Mouse (Mus musculus) WW6 (cell line): ENCODE data around the gene Dnaaf1.

Experiments used
- DNase-seq: peaks from one replicate; pipeline ENCODE4 v3.0.0-alpha.2; 2013; ENCODE audit warnings: low read depth, low spot score

Gene Dnaaf1

DNA sequence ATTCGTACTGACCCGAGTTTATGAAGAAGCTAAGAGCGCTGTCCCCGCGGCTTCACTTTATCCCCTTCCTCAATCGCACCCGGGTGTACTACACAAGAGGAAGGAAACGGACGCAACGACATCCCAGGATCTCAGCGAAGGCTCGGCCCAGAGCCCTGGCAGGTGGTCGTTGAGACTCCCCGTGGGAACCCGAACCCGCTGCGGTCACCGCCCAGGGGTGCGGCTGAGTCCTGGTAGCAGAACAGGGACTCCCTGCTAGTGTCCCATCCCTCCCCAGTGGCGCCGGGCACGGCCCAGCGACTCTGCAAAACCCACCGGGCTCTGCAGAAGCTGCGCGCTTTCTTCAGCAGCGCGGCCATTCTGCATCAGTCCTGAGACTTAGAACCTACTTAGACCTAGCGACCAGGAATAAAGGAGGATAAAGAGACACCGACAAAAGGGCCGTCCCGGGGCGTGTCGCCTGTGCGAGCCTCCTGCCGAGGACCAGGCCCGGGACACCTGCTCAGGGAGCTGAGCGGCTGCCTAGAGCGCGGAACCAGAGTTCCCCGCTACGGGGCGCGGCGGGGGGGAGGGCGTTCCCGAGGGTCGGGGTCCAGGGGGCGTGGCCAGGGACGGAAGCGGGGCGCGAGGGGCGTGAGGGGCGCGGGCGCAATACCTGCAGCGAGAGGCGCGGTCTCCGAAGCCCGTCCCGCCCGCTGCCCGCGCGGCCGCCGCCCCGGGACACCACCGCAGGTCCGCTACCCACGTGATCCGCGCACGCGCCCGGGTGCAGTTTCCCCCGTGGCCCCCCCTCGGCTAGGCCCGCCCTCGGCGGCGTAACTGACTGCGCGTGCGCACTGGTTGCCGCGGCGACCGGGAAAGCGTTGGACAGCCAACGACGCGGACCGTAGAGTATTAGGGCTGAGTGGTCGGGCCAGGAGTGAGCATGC lies at the start of gene Dnaaf1, which contains the start of gene Hsdl1:
Gene Dnaaf1 (plus strand): TSS at position 799 of the 929 bp plus-strand sequence.
Gene Hsdl1 (minus strand): TSS at position 747 of the 929 bp plus-strand sequence.
- DNase-seq = peak; percentile 76

DNA sequence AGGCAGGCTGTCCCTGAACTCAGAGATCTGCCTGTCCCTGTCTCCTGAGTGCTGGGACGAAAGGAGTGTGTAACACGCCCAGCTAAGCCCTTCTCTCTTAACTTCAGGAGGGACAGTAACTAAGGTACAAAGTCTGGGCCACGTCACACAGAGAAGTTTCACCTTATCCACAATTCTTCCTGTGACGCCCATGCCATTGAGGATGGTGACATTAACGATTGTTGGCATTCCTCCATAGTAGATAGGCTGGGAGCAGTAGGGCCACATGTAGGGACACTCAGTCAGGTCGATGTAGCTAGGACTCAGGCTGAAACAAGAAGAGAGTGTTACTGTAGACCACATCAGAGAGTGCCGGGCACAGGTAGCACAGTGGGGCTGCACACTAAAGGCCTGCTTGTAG lies 46.3 kb upstream of the Dnaaf1 start:
- DNase-seq = no peak

DNA sequence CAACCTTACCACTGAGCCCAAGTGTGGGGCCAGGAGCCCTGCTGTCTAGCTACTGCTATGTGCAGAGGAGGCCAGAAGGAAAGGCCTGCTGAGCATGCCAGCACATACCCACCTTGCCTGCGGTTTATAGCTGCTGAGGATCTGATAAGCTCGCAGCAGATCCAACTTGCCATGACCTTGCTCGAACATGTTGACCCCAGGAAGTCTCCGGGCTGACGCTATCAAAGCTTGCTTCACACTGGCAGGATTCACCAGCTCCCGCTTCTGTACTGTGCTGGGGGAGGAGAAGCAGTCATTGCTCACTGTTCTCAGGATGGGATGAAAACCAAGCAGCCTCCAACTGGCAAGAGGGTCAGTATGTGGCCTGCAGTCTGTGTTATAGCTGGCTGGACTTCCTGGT lies 44.1 kb upstream of the Dnaaf1 start:
- DNase-seq = no peak

DNA sequence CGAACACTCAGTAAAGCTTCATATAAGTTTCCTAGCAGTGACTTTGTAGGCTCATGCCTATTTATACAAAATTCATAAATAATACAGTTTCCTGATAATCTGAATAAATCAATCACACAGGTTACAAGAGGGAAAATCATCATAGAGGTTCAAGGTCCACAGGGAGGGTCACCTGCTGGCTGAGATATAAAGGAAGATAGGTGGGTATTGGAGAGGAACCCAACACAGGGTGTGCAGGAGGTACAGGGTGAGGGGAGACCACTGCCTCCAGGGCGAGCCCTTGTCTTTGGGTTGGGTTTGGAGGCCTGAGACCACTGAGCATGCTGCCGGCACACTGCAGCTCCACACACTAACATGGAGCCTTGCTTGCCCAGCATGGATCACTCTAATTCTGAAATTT lies 43.6 kb upstream of the Dnaaf1 start:
- DNase-seq = no peak

DNA sequence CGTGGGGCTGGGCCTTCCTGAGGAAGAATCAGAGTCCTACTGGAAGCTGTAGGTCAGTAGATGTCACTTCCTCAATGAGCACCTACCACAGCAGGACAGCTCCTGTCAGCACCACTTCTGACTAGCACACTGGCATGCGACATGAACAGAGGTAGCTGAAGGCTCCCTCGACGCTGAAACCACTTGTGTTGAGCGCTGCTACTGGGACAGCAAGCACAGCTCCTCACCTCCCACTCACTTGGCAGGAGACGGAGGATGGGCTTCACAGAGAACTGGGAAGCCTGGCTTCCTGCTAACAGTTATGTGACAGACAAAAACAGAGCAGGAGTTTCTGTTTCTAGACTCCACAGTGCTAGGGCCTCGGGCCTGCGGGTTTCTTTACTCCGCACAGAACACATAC lies 43.1 kb upstream of the Dnaaf1 start:
- no peak for DNase-seq

DNA sequence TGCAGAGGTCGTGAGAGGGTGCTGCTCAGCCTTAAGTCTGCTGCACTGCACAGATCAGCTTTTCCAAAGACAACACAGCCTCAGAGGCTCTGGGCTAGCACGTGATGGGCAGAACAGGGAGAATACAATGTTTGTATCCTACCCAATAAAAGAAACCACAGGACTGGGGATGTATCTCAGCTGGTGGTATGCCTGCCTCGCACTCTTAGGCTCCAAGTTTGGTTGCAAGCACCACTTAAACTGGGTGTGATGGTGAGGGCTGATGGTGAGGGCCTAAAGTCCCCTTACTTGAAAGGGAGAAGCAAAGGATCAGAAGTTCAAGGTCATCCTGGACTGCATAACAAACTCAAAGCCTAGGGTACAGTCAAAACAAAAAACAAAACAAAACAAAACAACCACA lies 30.4 kb upstream of the Dnaaf1 start:
- DNase-seq = no peak

DNA sequence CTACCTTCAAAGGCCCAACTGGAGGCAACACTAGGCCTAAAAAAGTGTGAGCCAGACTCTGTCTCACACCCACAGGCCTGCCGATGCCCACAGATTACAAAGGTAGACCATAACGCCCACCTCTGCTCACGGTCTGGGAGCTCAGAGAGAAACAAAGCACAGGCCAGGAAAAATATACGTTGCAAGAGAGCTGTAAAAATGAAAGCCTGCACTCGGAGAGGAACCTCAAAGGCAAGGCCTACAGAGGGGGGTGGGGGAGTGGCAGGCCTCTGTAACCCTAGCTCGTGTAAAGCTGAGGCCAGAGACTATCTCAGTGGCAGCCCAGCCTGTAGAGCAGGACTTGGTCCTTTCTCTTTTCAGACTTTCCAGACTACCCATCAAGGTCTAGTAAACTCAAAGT lies 29.9 kb upstream of the Dnaaf1 start:
- no peak for DNase-seq

DNA sequence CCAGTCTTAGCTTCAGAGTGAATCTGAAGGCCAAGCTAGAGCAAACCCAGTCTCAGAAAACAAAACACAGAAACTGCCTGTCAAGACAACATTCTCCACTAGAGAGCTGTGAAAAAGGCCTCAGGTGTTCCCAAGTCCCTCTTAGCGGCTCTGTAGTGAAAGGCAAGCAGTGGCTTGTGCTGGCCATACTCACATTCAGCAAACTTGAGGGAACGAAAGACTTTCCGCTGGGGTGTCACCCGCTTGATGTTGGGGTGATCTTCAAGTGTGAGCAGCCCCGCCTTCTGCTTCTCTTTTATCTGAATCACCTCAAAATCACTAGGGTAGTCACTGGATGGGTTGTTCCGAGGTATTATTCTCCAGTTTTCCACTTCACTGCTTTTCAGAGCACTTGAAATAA lies 29.2 kb upstream of the Dnaaf1 start:
- DNase-seq = no peak

DNA sequence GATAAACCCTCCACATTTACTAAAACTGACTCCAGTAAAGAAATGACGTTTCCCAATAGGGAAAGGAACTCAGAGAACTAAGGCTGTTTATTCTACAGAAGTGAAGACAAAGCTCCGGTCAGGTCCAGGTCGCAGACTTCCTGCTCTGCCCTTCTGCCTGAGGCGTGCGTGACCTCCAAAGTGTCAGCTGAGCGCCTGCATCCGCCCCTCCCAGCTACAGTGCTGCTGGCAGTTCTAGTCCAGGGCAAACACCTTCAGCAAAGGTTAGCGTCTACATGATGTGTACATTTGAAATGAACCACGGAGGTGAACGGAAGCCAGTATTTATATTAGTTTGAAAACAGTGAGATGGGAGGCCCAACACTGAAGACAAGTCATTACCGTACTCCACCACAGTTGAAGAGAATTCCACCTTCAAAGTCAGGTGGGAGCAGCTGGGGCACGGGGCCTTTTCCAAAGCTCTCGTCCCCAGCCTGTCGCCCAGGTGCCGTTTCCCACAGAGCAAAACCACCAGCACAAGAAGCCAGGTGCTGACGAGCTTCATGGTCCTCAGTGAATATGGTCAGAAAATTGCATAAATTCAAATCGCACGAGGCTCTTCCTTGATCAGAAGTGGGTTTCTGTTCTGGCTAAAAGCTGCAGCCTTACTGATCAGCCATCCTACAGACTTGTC lies 27.9 kb upstream of the Dnaaf1 start:
- DNase-seq = no peak

DNA sequence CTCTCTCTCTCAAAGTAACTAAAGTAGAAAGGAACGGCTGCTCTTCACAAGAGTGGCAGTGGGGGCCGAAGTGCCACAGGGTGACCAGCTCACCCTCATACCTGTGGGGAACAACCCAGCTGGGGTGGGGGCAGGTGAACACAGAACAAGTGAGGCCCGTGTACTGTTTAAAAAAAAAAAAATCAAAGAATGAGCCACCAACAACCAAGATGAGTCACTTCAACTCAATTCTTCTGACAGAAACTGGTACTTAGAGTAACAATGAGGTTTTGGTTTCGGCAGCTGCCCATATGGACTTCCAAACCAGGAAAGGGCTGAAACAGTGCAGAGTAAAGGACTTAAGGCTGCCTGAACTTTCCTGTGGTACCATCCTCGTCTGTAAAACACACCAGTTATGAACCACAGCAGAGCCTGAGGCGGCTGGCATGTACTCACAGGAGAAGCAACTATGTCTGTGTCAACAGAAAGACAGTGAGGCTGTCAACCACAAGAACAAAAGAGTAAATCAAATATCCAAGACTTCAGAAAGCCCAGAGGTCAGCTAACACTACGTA lies 26.4 kb upstream of the Dnaaf1 start:
- DNase-seq = no peak

DNA sequence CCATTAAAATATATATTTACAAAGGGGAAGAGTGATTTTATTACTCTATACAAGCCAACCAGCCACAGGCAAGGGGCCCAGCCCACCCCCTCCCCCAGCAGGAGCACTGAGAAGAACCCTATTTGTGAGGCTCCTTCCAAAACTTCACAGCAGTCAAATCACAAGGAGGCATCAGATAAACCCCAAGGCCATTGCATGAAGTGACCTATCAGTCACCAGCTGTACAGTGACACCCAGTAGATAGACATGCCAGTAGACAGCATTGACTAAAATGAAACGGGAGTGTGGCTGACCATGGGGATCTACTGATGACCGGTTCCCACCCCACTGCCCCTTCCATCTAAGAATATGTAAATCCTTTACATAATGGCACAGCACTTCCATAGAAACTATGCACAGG lies 22.1 kb upstream of the Dnaaf1 start:
- DNase-seq = no peak

DNA sequence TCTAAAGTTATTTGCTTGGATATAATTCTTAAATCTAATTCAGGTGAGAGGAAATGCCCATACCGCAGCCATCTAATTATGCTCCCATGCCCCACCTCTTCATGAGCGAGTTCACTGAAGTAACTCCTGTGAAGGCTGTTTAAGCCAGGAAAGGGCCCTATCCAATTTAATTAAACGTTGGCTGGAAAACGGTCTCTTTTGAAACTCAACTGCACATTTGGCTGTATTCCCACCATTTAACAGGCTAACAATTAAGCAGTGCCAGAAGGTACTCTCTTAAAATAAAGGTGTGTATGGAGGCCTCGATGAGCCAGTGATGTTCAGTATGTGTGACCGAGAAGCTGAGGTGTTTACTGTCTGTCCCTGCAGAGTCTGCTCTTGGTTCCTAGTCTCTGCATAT lies 19.2 kb upstream of the Dnaaf1 start:
- no peak for DNase-seq

DNA sequence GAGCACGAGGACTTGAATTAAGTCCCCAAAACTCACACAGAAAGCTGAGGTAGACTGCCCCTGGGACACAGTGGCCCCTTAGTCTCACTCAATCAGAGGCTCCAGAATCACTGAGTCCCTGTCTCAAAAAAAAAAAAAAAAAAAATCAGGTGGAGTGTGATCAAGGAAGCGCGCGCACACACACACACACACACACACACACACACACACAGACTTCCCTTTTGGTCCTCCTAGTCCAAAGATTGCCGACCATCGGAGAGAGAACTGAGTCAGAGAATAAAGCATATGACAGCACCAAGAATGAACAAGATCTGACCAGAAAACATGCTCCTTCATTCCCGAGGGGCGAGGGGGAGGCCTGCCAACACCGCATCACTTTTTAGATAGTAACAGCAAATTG lies 17.9 kb upstream of the Dnaaf1 start:
- DNase-seq = no peak

DNA sequence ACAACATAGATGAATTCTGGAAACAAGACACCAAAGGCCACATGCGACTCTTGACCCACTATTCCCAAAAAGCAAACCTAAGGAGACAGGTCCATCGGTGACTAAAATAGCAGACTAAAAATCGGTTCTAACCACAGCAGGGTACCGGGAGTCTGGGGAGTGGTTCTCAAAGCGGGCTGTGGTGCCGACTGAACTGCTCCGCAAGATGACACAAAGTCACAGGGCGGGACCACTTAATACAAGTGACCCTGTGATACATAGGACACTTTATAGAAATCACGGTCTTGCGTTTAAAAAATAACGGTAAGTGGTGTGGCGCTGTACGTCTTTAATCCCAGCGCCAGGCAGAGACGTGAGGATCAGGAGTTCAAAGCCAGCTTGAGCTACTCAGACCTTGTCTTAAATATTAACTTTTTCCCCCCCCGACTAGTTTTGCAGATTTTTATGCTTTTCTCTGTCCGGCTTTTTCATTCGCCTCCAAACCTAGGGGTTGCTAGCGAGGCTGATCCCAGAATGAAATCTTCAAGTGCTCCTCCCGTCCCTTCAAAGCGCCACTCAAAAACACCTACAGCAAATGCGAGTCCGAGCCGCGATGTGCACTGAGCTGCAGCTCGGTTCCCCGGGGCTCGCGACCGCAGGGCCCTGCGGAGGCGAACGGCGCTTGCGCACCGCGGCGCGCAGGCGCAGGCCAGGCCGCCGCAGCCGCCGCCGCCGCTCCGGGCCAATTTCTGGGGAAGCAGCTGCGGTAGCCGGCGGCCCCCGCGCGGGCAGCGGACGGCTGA lies 17.0 kb upstream of the Dnaaf1 start:
- DNase-seq = no peak

DNA sequence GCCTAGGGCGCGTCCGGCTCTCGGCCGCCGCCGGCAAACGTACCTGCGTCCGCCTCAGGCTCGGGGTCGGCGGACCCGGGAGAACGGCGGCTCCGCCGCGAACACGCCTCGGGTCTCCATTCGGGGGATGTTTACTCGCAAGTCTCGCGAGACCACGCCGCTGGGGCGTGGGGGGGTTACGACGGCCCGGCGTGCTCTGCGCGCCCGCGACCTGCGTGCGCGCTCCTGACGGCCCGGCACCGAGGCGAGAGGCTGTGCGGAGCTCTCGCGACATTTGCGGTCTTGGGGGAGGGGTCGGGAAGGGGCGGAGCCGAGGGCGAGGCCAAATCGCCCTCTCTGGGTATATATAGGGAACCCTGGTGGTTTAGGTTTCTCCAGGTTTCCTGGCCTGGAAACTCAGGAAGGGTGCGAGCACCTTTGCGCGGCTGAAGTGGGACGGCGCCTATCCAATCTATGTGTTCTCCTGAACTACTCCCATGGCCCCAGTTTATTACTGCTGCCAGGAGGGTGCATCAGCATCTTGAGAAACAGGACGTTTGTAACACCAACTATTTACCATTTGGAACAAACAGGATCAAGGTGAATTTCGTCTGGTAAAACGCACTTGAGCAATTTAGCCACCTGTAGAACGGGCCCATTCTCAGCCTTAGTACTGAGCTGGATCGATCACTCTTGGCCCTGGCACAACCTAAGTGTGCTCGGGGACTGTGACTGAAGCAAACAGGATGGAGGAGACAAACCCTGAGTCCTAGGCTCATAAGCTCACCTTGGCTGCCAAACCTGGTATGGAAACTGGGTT lies 16.2 kb upstream of the Dnaaf1 start, which contains the start of gene Mbtps1:
Gene Mbtps1 (minus strand): TSS at position 133 of the 799 bp plus-strand sequence.
- peak; percentile 100 for DNase-seq

DNA sequence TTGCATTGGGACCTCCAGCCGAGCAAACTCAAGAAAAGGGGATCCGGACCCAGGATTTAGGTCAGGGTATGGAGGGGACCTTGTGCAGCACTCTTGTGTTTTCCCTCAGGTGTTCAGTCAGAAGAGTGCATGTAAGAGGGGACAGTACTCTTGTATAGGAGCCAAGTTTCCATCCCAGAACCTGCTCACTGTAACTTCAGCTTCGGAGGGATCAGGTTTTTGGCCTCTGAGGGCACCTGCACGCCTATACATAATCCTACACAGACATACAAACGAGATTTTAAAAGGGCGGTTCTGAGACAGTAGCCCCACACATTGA lies 15.7 kb upstream of the Dnaaf1 start:
- DNase-seq = no peak

DNA sequence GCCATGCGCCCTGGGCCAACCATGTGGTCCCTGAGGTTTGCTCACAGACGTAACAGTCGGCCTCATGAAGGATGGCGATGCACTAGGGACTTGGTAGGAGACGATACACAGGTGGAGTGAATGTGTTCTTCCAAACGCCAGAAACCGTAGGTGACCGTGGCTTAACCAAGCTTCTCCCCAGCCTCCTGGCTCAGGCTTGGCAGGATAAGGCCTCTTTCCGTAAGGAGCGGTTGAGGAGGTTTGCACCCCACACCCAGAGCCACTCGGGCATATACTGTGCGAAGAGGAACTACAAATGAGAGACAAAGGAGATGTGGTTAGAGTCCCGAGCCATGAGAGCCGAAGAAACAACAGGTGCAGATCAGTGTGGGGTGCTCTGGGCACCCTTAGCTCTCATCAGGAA lies 11.2 kb upstream of the Dnaaf1 start:
- DNase-seq = no peak

DNA sequence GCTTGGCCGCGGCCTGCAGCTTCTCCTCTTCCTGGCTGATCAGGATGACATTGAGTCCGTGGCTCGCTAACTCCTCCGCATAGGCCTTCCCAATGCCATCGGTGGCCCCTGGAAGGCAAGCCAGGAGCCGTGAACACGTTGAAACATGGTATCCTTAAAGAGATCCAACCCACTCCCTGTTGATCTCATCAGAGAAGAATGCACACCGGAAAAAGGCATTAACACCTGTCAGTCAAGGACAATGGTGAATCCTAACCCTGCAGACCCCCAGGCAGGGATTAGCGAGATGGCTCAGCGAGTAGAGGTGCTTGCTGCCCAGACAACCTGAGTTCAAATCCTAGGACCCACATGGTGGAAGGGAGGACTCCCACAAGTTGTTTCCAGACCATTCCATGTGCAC lies 8.7 kb upstream of the Dnaaf1 start:
- DNase-seq = no peak

DNA sequence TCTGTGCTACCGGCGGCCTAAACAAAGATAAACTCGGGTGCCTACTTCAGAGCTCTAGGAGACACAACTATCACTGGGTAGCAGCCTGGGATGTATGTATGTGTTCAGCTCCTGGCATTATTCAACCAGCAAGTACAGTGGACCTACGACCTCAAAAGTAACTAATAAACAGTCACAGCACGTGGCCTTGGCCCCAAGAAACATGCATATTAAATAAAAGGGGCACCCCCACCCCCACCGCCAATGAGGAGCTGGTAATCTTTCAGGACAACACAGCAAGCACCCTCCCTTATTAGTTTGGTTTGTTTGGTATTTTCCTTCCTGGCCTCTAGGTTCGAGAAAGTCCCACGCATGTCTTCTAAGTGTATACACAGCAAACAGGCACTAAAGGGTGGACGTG lies 6.8 kb upstream of the Dnaaf1 start:
- DNase-seq = no peak

DNA sequence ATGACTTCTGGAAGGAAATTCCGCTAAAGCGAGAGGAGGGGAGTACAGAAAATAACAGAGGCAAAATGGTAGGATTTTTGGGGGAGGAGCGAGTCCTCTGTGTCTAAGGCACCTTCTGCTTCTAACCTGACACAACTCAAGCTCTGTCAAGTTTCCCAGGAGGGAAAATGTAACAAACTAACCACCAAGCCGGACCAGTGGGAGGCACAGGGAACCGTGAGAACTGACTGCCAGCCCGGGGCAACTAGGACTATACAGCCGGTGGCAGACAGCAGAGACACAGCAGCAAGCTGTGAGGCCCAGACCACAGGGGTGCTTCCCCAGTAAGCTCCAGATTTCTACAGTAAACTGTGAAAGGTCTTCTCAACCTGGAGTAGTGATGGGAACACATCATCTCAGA lies 6.1 kb upstream of the Dnaaf1 start:
- DNase-seq = no peak

DNA sequence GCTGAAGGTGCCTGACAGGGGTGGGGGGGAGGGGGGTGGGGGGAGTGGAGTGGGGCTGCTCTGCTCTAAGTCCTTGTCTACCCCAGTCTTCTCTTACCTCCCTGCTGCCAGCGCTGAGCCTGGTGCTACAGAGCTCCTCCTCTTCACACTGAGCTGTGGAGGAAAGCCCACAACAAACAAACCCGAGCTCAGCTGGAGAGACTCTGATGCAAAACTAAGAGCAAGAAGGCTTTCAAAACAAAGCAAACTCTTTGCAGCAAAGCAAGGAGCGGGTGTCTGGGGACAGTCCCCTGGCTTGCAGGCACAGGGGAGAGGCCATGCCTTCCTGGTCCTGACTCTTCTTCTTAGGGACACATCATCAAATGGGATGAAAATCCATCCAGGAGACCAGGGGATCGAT lies 5.2 kb upstream of the Dnaaf1 start:
- no peak for DNase-seq
